Comparison of ENCODE assay signal across 8 mouse cellular contexts in the genomic region with DNA sequence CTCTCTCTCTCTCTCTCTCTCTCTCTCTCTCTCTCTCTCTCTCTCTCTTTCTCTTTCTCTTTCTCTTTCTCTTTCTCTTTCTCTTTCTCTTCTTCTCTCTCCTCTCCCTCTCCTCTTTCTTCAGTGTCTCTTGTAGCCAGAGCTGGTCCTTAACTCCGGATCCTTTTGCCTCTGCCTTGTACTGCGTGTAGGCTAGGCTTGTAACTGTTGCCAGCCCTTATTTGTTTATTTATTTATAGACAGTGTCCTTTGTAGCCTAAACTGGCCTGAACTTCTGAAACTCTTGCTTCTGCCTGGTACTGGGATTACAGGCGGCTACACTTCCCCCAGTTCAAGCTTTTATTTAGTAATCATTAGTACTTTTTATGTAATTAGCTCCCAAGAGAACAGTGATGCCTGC. TPM values are rescaled to one million over a fixed set of nuclear protein-coding genes. Genes with fewer than 3 reads are reported as not detected.
DNase-seq lines count a peak whose midpoint lies in the region; ATAC-seq and TF ChIP-seq lines count a peak whose summit lies in the region.

No protein-coding gene starts in this region.

- H3K9ac ChIP-seq in liver, adult 2 months (ENCODE audit: low read depth, low read length) = no peak overlapping the region
- peak overlapping the region; percentile 81 for H3K9ac ChIP-seq in embryonic facial prominence, embryonic 14.5 days (ENCODE audit: low read depth, low read length)
- H3K9ac ChIP-seq in limb, embryonic 11.5 days (ENCODE audit: low read length) = no peak overlapping the region
- no peak overlapping the region for H3K9ac ChIP-seq in neural tube, embryonic 15.5 days (replicated peaks)

- no peak for TF ChIP-seq POLR2A in liver, adult 2 months (IDR thresholded peaks at IDR 0.05; ENCODE audit: extremely low read depth, insufficient read depth, low read length)

- 8% methylated on average over 3 of the region's 3 CpGs for WGBS in liver, adult 2 months
- 17% methylated on average over 3 of the region's 3 CpGs for WGBS in embryonic facial prominence, embryonic 14.5 days
- 13% methylated on average over 3 of the region's 3 CpGs for WGBS in limb, embryonic 11.5 days
- 16% methylated on average over 3 of the region's 3 CpGs for WGBS in neural tube, embryonic 15.5 days

- no peak for TF ChIP-seq CTCF in liver, adult 2 months (IDR thresholded peaks at IDR 0.05; ENCODE audit: low read depth, low read length)

- DNase-seq in liver, adult 2 months (ENCODE audit: extremely low read depth, low read depth, low spot score) = peak; percentile 59
- no peak for DNase-seq in liver
- DNase-seq in embryonic facial prominence, embryonic 14.5 days (ENCODE audit: low spot score) = no peak
- DNase-seq in limb, embryonic 11.5 days (ENCODE audit: low spot score) = no peak
- DNase-seq in gastrocnemius, adult 18-20 months (ENCODE audit: low spot score) = no peak
- DNase-seq in ovary, postnatal 10 days (ENCODE audit: low spot score) = no peak
- DNase-seq in cerebellum, postnatal 36 days = no peak

- peaks cover 4% of the 10 kb centered on the region; the same call in 1 of the 2 replicates for H3K4me1 ChIP-seq in liver, adult 2 months (ENCODE audit: control insufficient read depth, insufficient read depth, low read length)
- no peaks in the 10 kb centered on the region; the same call in 1 of the 2 replicates for H3K4me1 ChIP-seq in embryonic facial prominence, embryonic 14.5 days (ENCODE audit: control insufficient read depth, insufficient read depth, low read length)
- no peaks in the 10 kb centered on the region for H3K4me1 ChIP-seq in limb, embryonic 11.5 days (ENCODE audit: control insufficient read depth, insufficient read depth, low read length)
- H3K4me1 ChIP-seq in neural tube, embryonic 15.5 days = peaks cover 30% of the 10 kb centered on the region

- no peak overlapping the region for H3K27ac ChIP-seq in liver, adult 2 months (replicated peaks; ENCODE audit: insufficient read depth, low read depth, low read length)
- no peak overlapping the region for H3K27ac ChIP-seq in embryonic facial prominence, embryonic 14.5 days (replicated peaks; ENCODE audit: low read depth, low read length)
- H3K27ac ChIP-seq in limb, embryonic 11.5 days (replicated peaks; ENCODE audit: low read depth, low read length) = no peak overlapping the region
- no peak overlapping the region for H3K27ac ChIP-seq in neural tube, embryonic 15.5 days (replicated peaks)

- H3K27me3 ChIP-seq in liver, adult 2 months (ENCODE audit: control insufficient read depth, insufficient read depth, low read length) = no peaks in the 10 kb centered on the region
- H3K27me3 ChIP-seq in embryonic facial prominence, embryonic 14.5 days (replicated peaks; ENCODE audit: control insufficient read depth, insufficient read depth, low read length) = no peaks in the 10 kb centered on the region
- H3K27me3 ChIP-seq in limb, embryonic 11.5 days (ENCODE audit: control insufficient read depth, insufficient read depth, low read length) = no peaks in the 10 kb centered on the region
- no peaks in the 10 kb centered on the region for H3K27me3 ChIP-seq in neural tube, embryonic 15.5 days (replicated peaks)

- no peaks in the 10 kb centered on the region for H3K9me3 ChIP-seq in embryonic facial prominence, embryonic 14.5 days (ENCODE audit: control insufficient read depth, low read length)
- H3K9me3 ChIP-seq in limb, embryonic 11.5 days (ENCODE audit: control insufficient read depth, low read length) = no peaks in the 10 kb centered on the region
- no peaks in the 10 kb centered on the region for H3K9me3 ChIP-seq in neural tube, embryonic 15.5 days (replicated peaks)

- ATAC-seq in embryonic facial prominence, embryonic 14.5 days (ENCODE audit: low read depth) = no peak
- no peak for ATAC-seq in limb, embryonic 11.5 days (ENCODE audit: insufficient number of reproducible peaks, low FRiP score, low TSS enrichment, low read depth)
- no peak for ATAC-seq in neural tube, embryonic 15.5 days (ENCODE audit: low FRiP score)

- H3K4me3 ChIP-seq in liver, adult 2 months (ENCODE audit: insufficient read depth, low read depth, low read length) = no peak overlapping the region; the same call in 1 of the 2 replicates
- peak overlapping the region; percentile 87 for H3K4me3 ChIP-seq in embryonic facial prominence, embryonic 14.5 days (ENCODE audit: low read depth, low read length)
- peak overlapping the region; percentile 69 for H3K4me3 ChIP-seq in limb, embryonic 11.5 days (ENCODE audit: low read depth, low read length)
- peak overlapping the region; percentile 90; the same call in 1 of the 2 replicates for H3K4me3 ChIP-seq in neural tube, embryonic 15.5 days (replicated peaks)

- H3K4me2 ChIP-seq in embryonic facial prominence, embryonic 14.5 days (ENCODE audit: low read depth, low read length) = peak overlapping the region; percentile 66
- H3K4me2 ChIP-seq in limb, embryonic 11.5 days (ENCODE audit: low read depth, severe bottlenecking) = peak overlapping the region; percentile 67
- peak overlapping the region; percentile 84 for H3K4me2 ChIP-seq in neural tube, embryonic 15.5 days

- peaks cover 24% of the 10 kb centered on the region for H3K79me2 ChIP-seq in liver, adult 2 months (ENCODE audit: control insufficient read depth, insufficient read depth, low read length)

- no peaks in the 10 kb centered on the region for H3K36me3 ChIP-seq in liver, adult 2 months (ENCODE audit: control insufficient read depth, insufficient read depth, low read length)
- no peaks in the 10 kb centered on the region for H3K36me3 ChIP-seq in embryonic facial prominence, embryonic 14.5 days (ENCODE audit: control insufficient read depth, insufficient read depth, low read length)
- no peaks in the 10 kb centered on the region for H3K36me3 ChIP-seq in limb, embryonic 11.5 days (ENCODE audit: control insufficient read depth, insufficient read depth, low read length)
- no peaks in the 10 kb centered on the region for H3K36me3 ChIP-seq in neural tube, embryonic 15.5 days

RNA-seq across cellular contexts. Expression of a gene that starts 1.2 kb away (rescaled TPM):
- total RNA-seq in liver, adult 2 months (2014; rRNA removed) = 16.0 and 18.9 TPM in 2 replicates
- 1.7 and 2.4 TPM in 2 replicates for polyA plus RNA-seq in liver, adult 2 months (2012; rRNA removed)
- 48.0 and 51.8 TPM in 2 replicates for polyA plus RNA-seq in embryonic facial prominence, embryonic 14.5 days (2014; fragmentation: Nextera tagmentation; extraction: Ambion mirVana)
- 81.4 and 88.6 TPM in 2 replicates for polyA plus RNA-seq in limb, embryonic 11.5 days (2014; fragmentation: Nextera tagmentation; extraction: Ambion mirVana)
- polyA plus RNA-seq in neural tube, embryonic 15.5 days (2015; fragmentation: Nextera tagmentation; extraction: Ambion mirVana) = 25.6 and 32.1 TPM in 2 replicates
- 10 to 100 TPM; 11.8 to 13.9 TPM for total RNA-seq in gastrocnemius, adult 18-20 months (2021)

RNA-seq across cellular contexts. Expression of a gene that starts 46.0 kb away (rescaled TPM):
- total RNA-seq in liver, adult 2 months (2014; rRNA removed) = 9.9 and 11.1 TPM in 2 replicates
- polyA plus RNA-seq in liver, adult 2 months (2012; rRNA removed) = 6.2 and 6.9 TPM in 2 replicates
- 12.2 and 12.6 TPM in 2 replicates for polyA plus RNA-seq in embryonic facial prominence, embryonic 14.5 days (2014; fragmentation: Nextera tagmentation; extraction: Ambion mirVana)
- polyA plus RNA-seq in limb, embryonic 11.5 days (2014; fragmentation: Nextera tagmentation; extraction: Ambion mirVana) = 8.5 and 9.3 TPM in 2 replicates
- 7.7 and 7.8 TPM in 2 replicates for polyA plus RNA-seq in neural tube, embryonic 15.5 days (2015; fragmentation: Nextera tagmentation; extraction: Ambion mirVana)
- 10 to 100 TPM in 1 of 2 experiments, 1 to 10 TPM in 1; 8.3 to 11.1 TPM for total RNA-seq in gastrocnemius, adult 18-20 months (2021)

RNA-seq across cellular contexts. Expression of a gene that starts 46.1 kb away (rescaled TPM):
- 30.2 and 33.1 TPM in 2 replicates for total RNA-seq in liver, adult 2 months (2014; rRNA removed)
- 21.8 and 23.6 TPM in 2 replicates for polyA plus RNA-seq in liver, adult 2 months (2012; rRNA removed)
- polyA plus RNA-seq in embryonic facial prominence, embryonic 14.5 days (2014; fragmentation: Nextera tagmentation; extraction: Ambion mirVana) = 126 and 130 TPM in 2 replicates
- 117 and 120 TPM in 2 replicates for polyA plus RNA-seq in limb, embryonic 11.5 days (2014; fragmentation: Nextera tagmentation; extraction: Ambion mirVana)
- polyA plus RNA-seq in neural tube, embryonic 15.5 days (2015; fragmentation: Nextera tagmentation; extraction: Ambion mirVana) = 187 and 194 TPM in 2 replicates
- total RNA-seq in gastrocnemius, adult 18-20 months (2021) = 100 to 1,000 TPM; 107 to 120 TPM

RNA-seq across cellular contexts. Expression of a gene that starts 59.7 kb away (rescaled TPM):
- total RNA-seq in liver, adult 2 months (2014; rRNA removed) = 4.4 and 7.2 TPM in 2 replicates
- 2.6 and 3.6 TPM in 2 replicates for polyA plus RNA-seq in liver, adult 2 months (2012; rRNA removed)
- polyA plus RNA-seq in embryonic facial prominence, embryonic 14.5 days (2014; fragmentation: Nextera tagmentation; extraction: Ambion mirVana) = 37.0 and 41.8 TPM in 2 replicates
- 80.2 and 81.0 TPM in 2 replicates for polyA plus RNA-seq in limb, embryonic 11.5 days (2014; fragmentation: Nextera tagmentation; extraction: Ambion mirVana)
- 28.3 and 34.4 TPM in 2 replicates for polyA plus RNA-seq in neural tube, embryonic 15.5 days (2015; fragmentation: Nextera tagmentation; extraction: Ambion mirVana)
- 1 to 10 TPM; 5.8 TPM for total RNA-seq in gastrocnemius, adult 18-20 months (2021)
